ENCODE assay signal across 34 mouse cellular contexts in genomic region chr1:174689301-174689700, GRCm38 (mm10).
"Had no signal": no experiment of that assay in that cellular context is flagged by ENCODE, and none has a peak within 500 bp of the region (broad histone marks: within the 10 kb centered on the region; RNA-seq: fewer than 3 reads in every experiment).

No protein-coding gene starts in this region.

- ATAC-seq: hindbrain, embryonic 16.5 days; hindbrain, postnatal 0 days; inflammation-experienced regulatory T-cells, adult 6 months; intestine, embryonic 15.5 days; intestine, embryonic 16.5 days; intestine, postnatal 0 days had no signal

- H3K27ac ChIP-seq: heart, embryonic 13.5 days; heart, embryonic 15.5 days; hindbrain, embryonic 10.5 days; hindbrain, embryonic 12.5 days; hindbrain, embryonic 13.5 days; hindbrain, embryonic 14.5 days; hindbrain, embryonic 15.5 days; hindbrain, postnatal 0 days; intestine, embryonic 15.5 days; kidney, embryonic 15.5 days; kidney, postnatal 0 days; layer of hippocampus, adult 2 months; left cerebral cortex, adult 2 months had no signal

- H3K9me3 ChIP-seq: heart, embryonic 12.5 days; heart, embryonic 13.5 days; heart, embryonic 15.5 days; hindbrain, embryonic 10.5 days; hindbrain, embryonic 12.5 days; hindbrain, embryonic 13.5 days; hindbrain, embryonic 15.5 days; intestine, embryonic 15.5 days; kidney, embryonic 15.5 days had no signal

- H3K36me3 ChIP-seq: heart, embryonic 12.5 days; heart, embryonic 13.5 days; heart, embryonic 15.5 days; hindbrain, embryonic 10.5 days; hindbrain, embryonic 12.5 days; hindbrain, embryonic 13.5 days; hindbrain, embryonic 15.5 days; intestine, embryonic 15.5 days; kidney, embryonic 15.5 days had no signal

- H3K9ac ChIP-seq: heart, embryonic 12.5 days; heart, embryonic 13.5 days; heart, embryonic 15.5 days; hindbrain, embryonic 12.5 days; hindbrain, embryonic 13.5 days; hindbrain, embryonic 14.5 days; hindbrain, embryonic 15.5 days; intestine, embryonic 15.5 days; kidney, embryonic 15.5 days had no signal

- H3K4me3 ChIP-seq: heart, embryonic 12.5 days; heart, embryonic 13.5 days; heart, embryonic 15.5 days; hindbrain, embryonic 10.5 days; hindbrain, embryonic 12.5 days; hindbrain, embryonic 13.5 days; hindbrain, embryonic 15.5 days; intestine, embryonic 15.5 days; kidney, embryonic 15.5 days; layer of hippocampus, adult 2 months; left cerebral cortex, adult 2 months had no signal

- DNase-seq: heart, postnatal 10 days; heart, postnatal 14 days; heart, postnatal 36 days; heart, postnatal 4 days; kidney, adult 11 months; kidney, adult 18-20 months; kidney, adult 2 months; kidney, adult 8-10 months; kidney, adult 9 months; kidney, postnatal 10 days; kidney, postnatal 14 days; kidney, postnatal 25 days; kidney, postnatal 36 days; kidney, postnatal 4 days; layer of hippocampus, adult 9-11 months; layer of hippocampus, postnatal 36 days had no signal

- H3K27me3 ChIP-seq: heart, embryonic 12.5 days; heart, embryonic 13.5 days; heart, embryonic 15.5 days; hindbrain, embryonic 12.5 days; hindbrain, embryonic 13.5 days; hindbrain, embryonic 15.5 days; intestine, embryonic 15.5 days; kidney, embryonic 15.5 days had no signal

- H3K4me2 ChIP-seq: heart, embryonic 12.5 days; heart, embryonic 13.5 days; heart, embryonic 15.5 days; hindbrain, embryonic 12.5 days; hindbrain, embryonic 13.5 days; hindbrain, embryonic 14.5 days; hindbrain, embryonic 15.5 days; intestine, embryonic 15.5 days; kidney, embryonic 15.5 days had no signal

- H3K4me1 ChIP-seq: heart, embryonic 12.5 days; heart, embryonic 13.5 days; heart, embryonic 15.5 days; hindbrain, embryonic 10.5 days; hindbrain, embryonic 12.5 days; hindbrain, embryonic 13.5 days; hindbrain, embryonic 15.5 days; intestine, embryonic 15.5 days; kidney, embryonic 15.5 days had no signal
